Mouse (Mus musculus) lung, adult 18-20 months (tissue): ENCODE measurements around the gene Hnf4a.
"Not testable (repeated sequence)": the region's sequence is repeated elsewhere in the genome, so short reads cannot be mapped to it uniquely, and the experiment has no call there.

Source experiments
- DNase-seq, 2 experiments: peaks; one replicate each; pipeline ENCODE4 v3.0.0; 2022; ENCODE audit warnings: mixed read lengths in 2 of 2

The Hnf4a gene

DNA sequence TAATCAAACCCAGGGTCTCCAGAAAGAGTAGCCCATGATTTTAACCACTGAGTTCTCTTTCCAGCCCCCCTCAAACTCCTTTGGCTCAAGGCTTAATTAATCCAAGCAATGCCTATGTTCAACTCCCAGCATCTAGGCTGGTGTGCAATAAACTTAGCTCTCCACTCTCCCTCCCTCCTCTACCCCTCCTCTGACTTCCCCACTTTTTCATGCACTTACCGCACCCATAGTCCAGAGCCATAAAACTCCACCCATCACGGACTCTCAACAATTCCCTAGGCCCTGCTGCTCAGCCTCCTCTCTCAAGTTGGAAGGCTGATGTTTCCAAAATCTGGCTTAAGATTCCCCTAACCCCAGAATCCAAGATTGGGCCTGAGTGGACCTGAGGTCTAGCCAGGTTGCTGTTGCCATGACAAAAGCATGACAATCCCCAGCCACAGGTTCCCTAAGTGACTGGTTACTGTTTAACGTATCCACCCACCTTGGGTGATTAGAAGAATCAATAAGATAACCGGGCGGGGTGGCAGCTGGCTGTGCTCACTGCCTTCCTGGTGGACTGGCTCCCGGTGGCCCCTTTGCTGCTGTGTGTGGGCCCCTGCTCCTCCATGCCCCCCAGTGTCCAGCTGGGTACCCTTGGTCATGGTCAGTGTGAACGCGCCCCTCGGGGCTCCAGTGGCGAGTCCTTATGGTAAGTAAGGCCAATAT lies at the start of gene Hnf4a:
Gene Hnf4a (plus strand): TSS at position 509 of the 705 bp plus-strand sequence.
- DNase-seq: no peak

DNA sequence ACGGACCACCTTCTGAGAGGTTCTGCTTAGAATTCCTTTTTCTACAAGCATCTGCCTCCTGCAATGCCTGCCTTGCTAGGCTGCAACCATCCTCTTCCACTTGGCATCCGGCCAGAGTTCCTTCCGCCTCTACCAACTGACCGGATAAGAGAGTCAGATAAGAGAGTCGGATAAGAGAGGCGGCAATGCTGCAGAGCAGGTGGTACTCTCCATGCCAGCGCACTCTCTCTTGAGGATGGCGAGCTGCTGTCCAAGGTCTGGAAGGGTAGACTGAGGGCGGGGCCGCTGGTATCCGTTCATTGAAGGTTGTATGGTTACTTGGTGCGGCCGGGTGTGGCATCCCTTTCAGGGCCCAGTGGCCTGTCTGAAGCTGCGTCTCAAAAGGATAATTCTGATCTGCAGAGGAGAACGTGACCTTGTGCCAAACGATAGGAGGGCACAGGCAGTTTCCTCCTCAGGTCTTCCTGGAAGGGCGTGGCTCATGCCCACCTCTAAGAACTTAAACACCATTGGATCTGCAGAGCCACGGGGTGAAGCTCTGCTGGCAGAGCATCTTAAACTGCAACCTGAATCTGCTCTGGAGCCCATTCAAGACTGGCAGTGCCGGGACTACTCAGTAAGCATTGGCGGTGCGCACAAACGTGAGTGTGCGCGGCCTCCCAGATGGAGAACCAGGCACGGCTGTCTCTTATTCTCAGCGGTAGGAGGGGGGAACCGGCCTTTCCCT lies 47.9 kb upstream of the Hnf4a start:
- no peak for DNase-seq

DNA sequence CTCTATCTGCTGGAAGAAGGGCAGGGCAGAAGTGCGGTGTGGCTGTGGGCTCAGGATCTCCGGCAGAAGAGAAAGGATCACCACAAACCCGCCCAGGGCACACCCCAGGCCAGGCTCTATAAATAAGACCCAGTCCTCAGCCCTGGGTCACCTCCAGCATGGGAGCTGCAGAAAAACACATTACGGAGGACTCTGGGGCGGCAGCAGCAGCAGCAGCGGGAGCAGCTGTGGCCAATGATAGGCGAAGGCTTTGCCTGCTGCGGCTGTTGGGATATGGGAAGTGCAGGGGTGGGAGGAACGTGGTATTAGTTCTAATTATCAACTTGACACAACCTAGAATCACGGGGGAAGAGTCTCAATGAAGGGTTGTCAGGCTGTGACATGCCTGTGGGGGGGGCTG lies 47.2 kb upstream of the Hnf4a start:
- DNase-seq: no peak

DNA sequence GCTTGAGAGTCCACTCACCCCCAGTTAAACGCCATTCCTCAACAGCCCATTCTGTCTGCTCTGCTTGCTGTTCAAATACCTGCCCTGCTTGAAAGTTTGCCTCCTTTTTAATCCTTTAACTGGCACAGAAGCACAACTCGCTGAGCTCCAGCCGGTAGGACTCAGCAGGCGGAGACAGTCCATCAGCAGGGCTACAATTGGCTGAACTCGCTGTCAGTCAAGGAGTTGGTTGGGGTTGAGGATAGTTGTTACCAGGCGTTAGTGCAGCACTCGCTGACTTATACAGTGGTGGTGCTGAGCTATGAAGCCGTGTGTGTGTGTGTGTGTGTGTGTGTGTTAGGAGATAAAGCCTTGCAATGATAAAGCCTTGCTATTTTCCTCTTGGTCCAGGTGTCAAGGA lies 46.0 kb upstream of the Hnf4a start:
- no peak for DNase-seq

DNA sequence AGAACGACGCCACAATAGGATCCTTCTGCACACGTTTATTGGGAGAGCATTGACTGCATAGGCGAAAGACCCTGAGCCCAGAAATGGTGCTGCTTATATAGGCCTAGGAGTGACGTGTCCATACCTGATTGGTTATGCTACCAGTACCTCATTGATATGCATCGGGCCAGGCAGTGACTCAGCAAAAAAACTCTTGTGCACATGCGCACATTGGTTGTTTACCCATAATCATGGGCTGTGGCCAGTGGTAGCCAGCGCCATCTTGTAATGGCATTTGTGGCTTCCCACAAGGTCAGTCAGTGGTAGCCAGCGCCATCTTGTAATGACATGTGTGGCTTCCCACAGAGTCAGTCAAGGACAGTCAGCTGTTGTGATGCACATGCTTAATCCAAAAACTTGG lies 45.3 kb upstream of the Hnf4a start:
- not testable (repeated sequence) for DNase-seq

DNA sequence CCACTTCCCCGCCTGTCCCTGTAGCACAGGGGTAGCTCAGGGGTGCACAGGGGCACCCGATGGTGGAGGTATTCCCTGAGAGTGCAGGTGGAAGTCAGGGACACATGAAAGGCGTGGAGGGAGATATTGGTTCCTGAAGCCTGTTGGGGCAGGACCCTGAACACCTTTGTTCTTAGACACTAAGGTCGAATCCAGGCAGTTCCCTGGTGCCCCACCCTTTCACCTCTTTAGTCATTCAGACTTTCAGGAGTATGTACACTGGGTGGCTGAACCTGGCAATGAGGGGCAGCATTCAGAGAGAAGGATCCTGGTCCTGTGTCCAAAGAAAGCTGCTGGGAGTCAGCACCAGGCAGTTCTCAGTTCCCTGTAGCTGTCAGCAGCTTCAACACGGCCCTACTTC lies 44.2 kb upstream of the Hnf4a start:
- no peak for DNase-seq

DNA sequence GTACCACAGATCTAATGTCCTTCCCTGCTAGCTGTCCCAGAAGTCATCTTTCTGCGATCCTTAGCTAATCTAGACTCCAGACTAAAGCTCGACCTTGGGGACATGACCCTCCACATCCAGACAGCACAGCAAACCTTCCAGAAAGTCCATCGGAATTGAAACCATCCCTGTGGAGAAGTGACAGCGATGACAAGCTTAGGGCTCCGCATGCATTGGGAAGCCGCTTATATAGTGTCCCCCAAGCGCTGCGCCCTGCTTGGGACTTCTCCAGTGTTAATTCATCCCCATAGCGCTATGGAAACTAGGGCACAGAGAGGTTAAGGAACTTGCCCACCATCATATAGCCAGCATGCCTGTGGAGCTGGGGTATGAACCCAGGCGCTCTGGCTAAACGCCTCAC lies 43.8 kb upstream of the Hnf4a start:
- no peak for DNase-seq

DNA sequence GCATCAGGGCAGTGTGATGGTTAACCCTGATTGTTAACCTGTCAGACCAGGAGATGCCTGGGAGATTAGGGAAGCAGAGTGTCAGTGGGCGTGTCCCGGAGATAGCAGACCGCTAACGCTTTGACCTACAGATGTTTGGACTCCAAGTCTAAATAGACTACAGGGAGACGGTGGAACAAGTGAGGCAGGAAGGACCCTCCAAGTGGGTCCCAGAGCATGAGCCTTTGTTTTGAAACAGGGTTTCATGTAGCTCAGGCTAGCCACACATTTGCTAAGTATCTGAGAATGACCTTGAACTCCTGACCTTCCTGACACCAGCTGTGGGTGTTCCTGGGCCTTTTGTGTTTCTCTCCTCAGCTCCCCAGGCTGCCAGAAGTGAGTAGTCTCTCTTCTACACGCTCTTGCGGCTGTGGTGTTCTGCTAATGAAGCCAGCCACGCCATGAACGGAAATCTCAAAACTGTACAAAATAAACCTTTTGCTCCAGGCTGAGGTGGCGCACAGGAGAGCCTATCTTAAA lies 43.3 kb upstream of the Hnf4a start:
- DNase-seq: no peak

DNA sequence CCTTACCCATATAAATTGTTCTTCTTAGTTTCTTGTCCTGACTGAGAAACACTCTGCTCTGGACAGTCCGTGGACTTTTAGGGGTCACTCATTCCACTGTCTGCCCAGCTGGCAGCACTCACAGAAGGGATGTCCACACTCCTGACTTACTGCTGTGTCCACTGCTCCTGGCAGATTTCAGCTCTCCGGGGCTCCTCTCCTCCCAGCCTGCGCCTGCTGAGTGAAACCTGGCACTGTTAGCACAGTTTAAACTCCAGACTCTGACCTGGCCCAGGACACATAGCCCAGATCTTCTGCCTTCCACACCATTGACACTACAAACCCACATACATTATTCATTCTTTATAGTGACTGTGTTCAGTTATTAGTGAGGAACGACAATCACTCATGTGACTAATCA lies 42.6 kb upstream of the Hnf4a start:
- DNase-seq: no peak

DNA sequence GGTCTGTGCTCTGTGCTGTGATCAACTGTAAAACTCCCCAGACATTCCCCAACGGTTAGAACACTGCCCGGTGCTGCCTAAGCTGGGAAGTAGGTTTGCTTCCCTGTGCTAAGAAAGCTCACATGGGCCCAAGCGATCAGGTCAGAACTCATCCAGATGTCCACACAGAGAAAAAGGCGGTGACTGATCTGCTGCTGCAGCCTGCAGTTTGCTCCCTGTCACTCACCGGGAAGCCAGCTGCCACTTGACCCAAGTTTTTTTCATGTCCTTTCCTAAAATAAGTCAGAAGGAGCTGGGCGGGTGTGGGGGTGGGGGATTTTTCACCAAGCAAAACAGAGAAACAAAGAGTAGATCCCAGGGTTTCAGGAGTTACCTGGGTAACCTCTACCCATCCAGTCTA lies 42.0 kb upstream of the Hnf4a start:
- peak in 1 of 2 experiments; percentile 24 for DNase-seq

DNA sequence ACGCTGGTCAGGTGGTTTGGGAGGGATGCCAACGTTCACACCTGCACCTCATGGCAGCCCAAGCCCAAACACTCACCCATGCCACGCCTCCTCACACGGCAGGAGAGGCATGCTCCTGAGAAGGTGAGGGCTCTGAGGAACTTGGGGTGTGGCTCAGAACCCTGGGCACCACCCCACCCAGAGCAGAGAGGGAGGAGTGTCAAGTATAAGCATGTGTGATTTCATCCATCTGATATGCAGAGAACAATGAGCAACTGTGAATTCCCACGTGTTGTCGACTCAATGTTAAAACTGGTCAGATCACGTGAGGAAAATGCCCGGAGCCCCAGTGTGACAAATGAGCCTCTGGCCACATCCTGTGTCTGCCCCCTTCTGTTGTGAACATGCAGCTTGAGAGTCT lies 39.8 kb upstream of the Hnf4a start:
- DNase-seq: peak; percentile 71 to 82

DNA sequence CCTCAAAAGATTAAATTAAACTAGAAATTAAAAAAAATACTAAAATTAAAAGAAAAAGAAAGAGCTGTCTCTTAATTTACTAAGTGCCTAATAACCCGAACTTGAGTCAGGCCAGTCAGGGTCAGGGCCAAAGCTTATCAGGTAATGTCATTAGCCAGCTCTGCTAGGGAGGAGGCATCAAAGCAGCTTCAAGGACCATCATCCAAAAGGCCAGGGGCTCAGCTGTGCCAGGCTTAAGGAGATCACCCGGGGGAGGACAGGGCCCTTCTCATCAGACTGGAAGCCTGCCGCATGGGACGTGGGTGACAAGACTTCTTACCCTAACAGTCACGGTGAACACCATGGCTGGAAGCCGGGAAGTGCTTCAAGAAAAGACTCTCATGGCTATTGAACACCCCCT lies 39.0 kb upstream of the Hnf4a start:
- DNase-seq: no peak

DNA sequence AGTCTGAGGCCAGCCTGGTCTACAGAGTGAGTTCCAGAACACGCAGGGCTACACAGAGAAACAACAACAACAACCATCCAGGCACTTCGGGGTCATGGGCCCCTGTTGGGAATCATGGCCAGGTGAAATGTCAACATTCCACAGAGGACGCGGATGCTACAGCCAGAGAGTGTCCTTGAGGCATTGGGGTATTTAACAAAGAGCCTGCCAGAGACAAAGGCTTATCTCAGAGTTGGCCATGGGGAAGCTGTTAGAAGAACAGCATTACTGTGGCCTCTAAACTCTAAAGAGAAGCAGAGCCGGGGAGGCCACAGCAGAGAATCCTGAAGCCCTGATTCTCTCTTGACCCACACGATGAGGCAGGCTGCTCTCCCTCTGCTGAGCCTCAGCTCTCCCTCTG lies 37.7 kb upstream of the Hnf4a start:
- DNase-seq: no peak

DNA sequence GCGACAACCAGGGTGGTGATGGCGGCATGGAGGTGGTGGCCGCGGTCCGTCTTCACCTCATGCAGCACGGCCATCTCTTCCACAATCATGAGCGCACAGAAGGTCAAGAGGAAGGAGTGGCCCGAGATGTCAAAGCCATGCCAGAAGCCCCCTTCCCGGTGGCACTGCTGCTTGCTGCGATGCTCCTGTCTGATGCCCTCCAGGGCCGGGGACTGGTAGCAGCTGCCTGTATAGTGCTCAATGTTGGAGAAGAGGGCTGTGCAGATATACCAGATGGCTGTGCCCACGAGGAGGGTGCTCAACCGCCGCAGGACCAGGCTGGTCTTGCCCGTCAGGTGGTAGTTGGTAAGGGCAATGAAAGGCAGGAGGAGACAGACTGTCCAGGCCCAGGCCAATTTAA lies 36.9 kb upstream of the Hnf4a start:
- no peak for DNase-seq

DNA sequence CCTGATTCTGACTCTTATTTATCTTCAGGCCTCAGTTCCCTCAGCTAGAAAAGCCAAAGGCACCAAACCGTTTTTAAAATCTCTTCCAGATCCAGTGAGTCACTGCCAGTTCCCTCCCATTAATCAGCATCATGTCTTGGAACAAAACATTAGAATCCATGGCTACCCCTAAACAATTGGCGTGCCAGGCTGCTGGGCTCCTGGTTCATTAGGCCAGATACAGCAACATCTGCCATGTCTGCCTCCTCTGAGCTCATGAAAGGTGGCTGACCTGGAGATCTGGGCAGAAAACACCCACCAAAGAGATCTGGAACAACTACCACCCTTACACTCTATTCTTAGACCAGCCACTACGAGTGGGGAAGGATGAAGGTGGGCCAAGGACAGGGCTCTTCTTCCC lies 35.5 kb upstream of the Hnf4a start:
- DNase-seq: peak in 1 of 2 experiments; percentile 25

DNA sequence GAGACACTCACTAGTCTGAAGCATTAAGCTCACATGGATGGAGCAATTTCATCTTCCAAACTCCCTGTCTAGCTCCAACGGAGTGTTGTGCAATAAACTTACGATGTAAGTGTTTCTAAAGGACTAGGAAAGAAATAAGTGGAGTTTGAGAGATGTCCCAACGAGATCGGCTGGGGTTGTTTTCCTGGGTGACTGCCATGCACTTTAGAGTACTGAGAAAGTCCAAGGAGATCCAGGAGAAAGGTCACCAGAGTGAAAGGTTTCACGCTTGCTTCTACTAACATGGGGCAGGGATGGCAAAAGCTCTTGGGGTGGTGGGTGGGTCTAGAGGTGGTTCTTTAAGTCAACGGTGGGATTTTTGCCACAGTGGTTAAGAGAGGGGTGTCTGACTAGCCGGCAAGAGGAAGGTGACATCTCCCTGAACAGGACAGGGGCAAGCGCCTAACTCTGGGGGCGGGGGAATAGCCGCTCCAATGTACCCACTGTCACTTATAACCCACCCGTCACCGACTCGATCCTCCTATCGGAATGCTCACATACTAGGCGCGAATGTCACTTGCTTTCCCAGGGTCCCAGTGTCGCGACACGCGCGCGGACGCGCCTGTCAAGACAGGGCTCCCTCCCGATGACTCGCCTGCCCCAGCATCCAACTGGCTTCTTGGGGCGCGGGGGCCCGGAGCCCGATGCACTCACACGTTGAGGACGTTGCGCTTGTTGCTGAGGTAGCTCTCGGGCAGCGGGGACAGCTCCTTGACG lies 34.7 kb upstream of the Hnf4a start:
- peak; percentile 69 to 85 for DNase-seq

DNA sequence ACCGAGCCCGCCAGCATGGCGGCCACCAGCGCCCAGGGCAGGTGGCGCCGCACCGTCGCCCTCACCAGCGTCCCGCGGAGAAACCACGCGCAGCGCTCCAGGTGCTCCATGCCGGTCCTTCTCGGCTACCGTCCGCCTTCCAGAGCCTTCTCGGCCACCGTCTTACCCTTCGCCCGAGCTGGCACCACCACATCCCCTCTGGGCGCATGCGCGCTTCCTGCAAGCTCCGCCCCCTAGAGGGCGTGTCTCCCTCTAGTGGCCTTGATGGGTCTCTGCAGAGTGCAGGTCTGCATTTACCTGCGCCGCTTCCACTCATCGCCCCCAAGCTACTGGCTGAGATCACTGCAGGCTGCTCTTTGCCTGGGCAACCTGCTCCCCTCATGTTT lies 34.1 kb upstream of the Hnf4a start, which contains the start of gene Fitm2:
Gene Fitm2 (minus strand): TSS at position 164 of the 386 bp plus-strand sequence.
- DNase-seq: peak; percentile 95

DNA sequence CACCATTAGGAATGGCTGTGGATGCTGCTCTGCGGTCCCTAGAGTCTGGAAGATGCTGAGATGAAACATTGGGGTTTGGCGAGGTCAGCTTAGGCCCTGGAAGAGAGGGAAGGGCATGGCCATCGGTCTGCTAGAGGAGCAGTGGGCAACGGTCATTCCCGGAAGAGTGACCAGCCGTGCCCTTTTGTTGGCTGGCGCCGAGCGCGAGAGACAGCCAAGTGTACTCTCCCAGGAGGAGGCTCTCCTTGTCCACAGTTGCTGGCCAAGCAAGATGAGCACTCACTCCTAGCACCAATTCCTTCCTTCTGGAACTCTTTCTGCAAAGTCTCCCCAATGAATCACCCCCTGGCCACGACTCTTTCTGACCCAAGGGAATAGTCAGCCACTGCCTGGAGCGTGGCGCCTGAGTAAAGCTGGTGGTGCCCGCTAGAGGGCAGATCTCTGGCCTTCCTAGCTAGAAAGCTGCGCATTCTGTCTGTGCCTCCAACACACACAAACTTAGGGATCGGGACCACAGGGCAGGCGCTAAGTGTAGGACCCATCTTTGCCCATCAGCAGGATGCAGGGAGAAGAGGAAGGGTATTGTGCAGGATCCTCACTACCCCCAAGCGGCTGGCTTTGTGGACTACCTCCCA lies 26.3 kb upstream of the Hnf4a start:
- peak in 1 of 2 experiments; percentile 20 for DNase-seq

DNA sequence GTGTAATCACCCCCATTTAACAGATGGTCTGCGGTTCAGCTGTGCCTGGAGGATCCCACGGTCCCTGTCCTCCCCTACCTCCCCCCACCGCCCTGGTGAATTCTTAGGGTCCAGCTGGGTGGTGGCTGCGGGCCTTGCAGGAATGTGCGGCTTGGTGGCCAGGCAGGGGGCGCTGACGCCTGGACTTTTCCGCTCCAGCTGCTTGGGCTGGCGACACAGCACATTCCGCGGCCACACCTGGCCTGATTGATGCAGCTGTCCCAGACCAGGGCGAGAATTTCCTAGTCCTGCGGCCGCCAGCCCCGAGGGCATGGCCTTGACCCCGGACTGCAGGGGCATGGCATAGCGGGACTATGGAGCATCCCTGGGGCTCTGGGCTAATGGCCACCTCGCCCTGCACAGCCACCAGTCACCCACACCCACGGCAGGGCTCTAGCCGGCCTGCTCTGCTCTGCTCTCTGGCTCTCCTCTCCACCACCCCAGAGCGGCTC lies 25.0 kb upstream of the Hnf4a start:
- peak; percentile 25 to 37 for DNase-seq

DNA sequence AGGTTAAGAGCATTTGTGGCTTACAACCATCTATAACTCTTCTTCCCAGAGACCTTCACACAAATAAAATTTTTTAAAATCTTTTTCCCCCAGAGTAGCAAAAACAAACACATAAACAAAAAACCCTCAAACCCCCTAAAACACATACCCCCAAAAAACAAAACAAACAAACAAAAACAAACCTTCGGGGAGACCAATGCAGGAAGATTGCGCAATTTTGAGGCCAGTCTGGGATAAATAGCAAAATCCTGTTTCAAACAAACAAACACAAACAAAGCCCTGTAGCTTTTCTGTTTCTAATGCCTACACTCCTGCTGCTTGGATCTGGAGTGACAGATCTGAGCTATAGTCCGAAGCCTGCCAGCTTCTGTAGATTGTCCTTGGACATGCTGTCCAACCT lies 19.2 kb upstream of the Hnf4a start:
- no peak for DNase-seq

DNA sequence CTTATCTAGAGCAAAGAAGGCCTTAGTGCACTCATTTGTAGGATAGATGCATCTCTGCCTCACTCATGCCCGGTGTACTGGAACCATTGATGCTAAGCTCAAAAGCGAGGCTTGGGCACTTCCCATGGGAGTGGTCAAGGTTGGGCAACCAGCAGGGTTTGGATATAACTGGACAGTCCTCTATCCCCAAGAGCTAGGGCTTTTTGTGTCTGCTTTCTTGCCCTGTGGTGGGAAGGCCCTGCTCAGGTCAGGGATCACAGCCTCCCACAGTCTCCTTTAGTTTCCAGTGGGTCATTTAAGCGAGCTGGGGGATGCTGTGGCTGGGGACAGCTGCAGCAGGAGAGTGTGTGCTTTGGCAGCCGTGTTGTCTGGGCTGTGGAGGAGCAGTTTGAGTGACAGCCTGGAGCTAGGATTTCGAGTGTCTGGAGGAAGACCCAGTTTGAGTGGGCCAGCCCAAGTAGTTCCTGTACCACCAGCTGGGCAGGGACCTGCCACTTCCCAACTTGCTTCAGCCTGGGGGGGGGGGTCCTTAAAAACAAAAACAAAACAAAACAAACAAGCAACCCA lies 16.8 kb upstream of the Hnf4a start:
- DNase-seq: no peak

DNA sequence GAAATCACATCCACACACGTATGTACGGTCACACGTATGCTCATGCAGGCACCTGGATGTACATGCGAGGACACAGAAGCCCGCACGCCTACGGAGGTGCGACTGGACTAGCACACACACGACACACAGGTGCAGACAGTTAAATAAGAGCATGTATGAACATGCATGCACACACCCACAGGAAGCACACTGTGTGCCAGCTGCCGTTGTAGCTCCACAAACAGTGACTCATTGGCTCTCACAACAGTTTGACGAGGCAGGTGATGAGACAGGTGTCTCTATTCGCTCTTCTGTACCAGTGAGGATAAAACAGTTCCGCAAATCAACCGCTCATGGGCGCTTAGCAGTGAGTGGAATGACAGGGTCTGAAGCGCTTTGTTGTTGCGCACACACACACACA lies 16.0 kb upstream of the Hnf4a start:
- DNase-seq: no peak

DNA sequence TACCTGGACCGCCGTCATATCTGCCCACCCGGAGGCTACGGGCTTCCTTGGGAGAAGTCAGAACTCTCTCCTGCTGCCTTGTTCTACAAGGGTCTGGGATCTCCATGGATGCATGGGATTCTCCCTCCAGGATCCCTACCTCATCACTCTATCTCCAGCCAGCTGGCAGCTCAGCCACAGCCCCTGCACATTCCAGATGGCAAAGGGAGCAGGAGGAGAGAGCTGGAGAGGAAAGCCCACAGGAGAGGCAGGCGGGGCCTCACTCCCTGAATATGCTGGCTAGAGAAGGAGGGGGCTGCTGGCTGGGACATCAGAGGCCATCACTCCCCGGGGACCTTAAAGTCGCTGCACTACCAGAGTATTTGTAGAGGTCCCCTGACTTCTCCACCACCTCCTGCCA lies 15.3 kb upstream of the Hnf4a start:
- no peak for DNase-seq
